Mouse (Mus musculus) gastrocnemius, postnatal 10 days (tissue): Measurements from ENCODE around the gene Ssc5d. TPM values are rescaled to one million over a fixed set of nuclear protein-coding genes. Genes with fewer than 3 reads are reported as not detected.
A peak's percentile ranks its signal among the peaks of the same experiment; 100 is the strongest.

Experiments
- DNase-seq: peaks from one replicate; pipeline ENCODE4 v3.0.0; 2021; ENCODE audit warnings: mixed read lengths
- total RNA-seq, 2 experiments: library from RNA; stranded (reverse); gene quantifications; 2 replicates each; pipeline ENCODE4 v1.2.3; 2021

Ssc5d gene
- total RNA-seq, 2 experiments from 2014 or later = 43.3 to 55.0 TPM

DNA sequence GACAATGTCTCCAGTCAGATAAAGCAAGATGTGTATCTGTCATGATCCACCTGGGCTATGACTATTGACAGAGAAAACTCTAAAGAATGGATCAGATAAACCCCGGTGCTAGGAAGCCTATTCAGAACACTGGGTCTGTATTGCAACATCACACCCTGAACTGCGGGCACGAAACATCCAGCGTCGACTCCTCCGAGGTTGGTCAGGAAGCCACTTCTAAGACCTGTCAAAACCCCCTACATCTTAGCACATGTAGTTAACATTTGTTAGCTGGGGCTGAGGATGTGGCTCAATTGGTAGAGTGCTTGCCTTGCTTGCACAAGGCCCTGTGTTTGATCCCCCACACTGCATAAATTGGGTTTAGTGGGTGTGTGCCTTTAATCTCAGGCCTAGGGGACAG, 22.8 kb downstream of the Ssc5d start:
- DNase-seq = no peak

DNA sequence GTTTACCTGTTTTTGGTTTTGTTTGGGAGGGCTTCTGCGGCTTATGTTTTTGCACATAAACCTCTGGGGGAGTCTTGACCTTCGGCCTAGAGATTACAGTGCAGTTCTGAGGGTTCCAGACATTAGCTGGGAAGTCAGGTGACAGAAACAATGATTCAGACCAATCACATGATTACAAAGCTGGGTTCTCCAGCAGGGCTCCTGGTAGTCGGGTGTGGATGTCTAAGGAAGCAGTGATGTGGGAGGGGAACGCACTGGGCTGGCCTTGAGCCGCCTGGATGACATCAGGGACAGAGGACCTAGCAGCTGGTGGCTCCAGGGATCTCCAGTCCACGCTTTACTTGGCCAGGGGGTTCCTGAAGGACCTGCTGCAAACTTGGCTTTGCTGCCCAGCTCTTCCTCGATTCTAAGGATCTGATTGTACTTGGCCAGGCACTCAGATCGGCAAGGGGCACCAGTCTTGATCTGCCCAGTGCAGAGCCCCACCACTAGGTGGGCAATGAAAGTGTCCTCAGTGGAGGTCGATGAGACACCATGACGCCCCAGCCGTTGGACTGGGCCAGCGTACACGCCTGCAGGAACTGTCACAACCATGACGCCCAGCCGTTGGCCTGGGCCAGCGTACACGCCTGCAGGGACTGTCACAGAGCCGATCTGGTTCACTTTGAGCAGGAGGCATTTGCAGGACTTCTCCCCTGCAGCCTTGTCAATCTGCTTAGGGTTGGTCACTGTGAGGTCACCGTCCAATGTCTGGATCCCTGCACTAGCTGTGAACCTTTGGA, 25.2 kb downstream of the Ssc5d start:
- no peak for DNase-seq

DNA sequence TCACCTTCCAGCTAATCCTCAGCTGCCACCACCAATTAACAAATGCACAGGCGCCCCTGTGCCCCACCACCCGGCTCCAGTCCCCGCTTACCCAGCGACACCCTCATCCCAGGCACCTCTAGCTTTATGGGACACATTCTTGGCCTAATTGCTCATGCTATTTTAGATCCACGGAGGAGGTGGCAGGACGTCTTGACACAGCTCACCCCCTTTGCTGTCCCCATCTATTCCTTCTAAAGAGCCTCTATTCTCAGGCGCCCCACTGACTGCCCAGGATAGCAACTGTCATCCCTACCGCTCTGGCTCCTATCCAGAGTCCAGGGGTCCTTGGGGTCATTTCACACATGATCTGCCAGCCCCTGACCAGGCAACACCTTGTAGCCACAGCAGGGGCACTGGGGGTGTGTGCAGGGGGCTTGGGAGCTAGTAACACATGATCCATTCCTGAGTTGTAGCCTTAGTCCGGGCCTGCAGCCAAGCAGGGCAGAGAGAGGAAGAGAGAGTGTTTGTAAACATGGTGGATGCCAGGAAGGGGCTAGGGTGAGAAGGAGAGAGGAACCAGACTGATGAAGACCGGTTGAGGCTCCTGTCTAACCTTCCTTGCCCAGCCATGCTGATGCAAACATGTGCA, 28.3 kb downstream of the Ssc5d start:
- DNase-seq = no peak

DNA sequence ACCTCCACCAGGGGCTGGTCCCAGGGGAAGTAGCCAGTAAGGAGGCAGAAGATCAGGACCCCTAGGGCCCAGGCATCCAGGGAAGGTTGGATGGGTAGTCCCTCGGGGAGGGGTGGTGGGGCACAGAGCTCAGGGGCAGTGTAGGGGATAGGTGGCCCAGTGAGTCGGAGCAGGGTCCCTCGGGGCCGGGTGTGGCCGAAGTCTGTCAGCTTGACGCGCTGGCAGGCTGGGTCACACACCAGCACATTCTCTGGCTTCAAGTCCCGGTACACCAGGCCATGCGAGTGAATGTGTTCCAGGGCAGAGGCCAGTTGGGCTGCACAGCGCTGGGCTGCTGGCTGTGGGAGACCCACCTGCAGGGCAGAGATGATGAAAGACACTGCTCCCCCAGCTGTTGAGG, 31.8 kb downstream of the Ssc5d start:
- no peak for DNase-seq

DNA sequence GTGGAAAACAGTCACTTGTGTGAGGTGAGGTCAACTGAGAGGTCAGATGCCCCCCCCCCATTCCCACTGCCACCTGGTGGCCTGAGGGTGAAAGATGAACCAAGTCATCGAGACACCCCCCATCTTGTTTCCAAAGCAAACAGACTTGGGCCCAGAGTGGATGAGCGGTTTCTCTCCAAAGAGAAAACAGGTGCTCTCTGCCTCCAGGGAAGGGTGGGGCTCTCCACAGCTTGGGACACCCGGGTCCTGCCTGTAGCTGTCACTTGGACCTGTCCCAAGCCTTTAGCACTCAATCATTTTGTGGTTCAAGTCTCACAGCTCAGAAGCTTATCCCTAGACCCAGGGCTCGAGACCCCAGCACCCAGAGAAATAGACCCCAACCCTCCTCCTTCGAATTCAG, 37.9 kb downstream of the Ssc5d start:
- DNase-seq = no peak

DNA sequence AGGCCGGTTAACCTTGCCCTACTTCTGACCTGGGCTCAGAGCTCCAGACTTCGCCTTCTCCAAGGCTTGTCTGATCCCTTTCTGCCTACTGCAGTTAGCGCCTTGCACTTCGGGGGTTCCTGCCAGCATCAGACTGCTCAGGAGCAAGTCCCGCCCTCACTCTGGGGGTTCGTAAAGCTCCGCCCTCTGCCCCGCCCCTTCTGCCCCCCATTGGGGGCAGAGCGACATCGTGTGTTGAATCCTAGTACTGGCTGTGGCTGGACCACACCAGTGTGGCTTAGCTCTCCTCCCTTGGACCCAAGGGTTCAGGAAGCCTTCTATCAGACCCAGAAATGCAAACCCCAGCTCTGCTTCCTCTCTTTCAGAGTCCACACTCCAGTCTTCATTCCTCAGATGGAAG, 38.7 kb downstream of the Ssc5d start, which contains the start of gene Sbk2:
Sbk2 (minus strand) TSS at position 135 of the 400 bp plus-strand sequence.
- peak; percentile 89 for DNase-seq

DNA sequence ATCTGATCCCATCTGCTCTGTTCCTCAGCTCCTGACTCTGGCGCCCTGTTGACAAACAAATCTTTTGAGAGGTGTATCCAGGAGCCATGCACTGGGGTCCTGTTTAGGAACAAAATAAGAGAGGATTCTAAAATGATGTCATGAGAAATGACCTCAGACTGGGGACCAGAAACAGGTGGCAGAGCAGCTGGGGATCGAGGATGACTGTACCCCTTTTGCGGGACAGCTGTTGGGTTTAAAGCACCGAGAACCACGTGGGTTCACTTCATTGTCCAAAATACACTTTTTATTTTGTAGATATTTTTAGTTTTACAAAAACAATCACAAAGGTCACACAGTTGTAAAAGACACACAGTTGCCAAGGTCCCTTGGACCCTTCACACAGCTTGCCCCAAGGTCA, 39.4 kb downstream of the Ssc5d start:
- DNase-seq = no peak

DNA sequence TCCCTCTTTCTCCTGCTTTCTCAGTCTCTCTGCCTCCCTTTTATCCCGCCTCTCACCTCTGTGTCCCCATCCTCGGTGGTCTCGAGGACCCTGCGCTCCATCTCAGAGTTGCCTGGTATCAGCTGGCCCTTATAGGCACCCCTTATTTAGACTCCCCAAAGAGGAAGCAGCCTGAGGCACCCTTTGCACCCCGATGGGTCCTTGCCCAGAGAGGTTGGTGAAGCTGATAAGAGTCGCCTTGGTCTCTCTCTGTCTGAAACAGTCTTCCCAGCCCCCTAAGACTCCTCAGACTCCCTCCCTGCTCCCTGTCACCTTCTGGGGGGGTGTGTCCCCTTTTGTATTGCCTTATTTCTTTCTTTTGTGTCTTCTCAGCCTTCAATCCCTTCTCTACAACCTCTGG, 45.5 kb downstream of the Ssc5d start, which contains the start of gene Sbk3:
Sbk3 (minus strand) TSS at position 101 of the 400 bp plus-strand sequence.
- DNase-seq = no peak

DNA sequence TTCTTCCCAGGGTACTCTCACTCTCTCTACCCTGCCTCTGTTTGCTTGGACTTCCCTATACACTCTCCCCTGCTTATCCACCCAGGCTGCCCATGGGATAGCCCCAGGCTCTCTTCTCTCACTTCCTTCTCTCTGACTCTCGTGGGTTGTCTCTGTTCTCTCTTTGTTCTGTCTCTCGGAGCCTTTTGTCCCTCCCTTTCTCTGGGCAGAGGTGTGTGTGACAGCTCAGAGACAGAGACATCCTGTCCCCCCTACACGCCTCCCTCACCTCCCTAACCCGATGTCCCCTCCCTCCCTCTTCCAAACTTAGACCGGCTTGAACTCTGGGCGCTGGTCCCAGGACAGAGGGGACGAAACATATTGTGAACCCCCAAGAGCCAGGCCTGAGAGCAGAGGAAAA, 46.1 kb downstream of the Ssc5d start:
- DNase-seq = no peak

DNA sequence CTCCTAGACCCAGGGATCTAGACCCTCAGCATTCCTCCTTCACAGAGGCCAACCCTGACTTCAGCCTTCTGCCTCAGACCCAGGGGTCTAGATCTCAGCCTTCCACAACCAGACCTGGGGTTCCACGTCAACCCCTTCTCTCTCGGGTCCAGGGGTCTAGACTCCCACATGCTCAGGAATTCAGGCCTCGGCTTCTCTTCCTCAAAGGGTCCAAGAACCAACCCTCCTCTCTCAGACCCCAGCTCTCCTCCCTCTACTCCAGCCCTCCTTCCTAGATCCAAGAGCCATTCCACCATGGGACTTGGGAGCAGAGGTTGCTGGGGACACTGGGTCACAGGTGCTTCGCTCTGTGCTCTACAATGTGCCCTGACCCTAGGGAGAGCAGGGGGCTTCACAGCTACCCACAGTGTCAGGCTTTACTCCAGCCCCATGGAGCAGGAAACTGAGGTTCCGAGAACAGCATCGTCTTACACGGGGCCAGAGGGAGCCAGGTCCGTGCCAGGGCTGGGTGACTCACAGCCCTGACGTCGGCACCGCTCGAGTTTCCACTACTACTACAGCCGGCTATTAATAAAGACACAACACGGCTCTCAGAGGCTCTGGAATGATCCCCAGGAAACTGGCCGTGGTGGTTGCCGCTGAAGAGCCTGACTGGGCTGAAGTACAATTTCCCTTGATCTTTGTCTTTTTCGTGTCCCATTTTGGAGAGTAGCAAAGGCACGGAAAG, 46.9 kb downstream of the Ssc5d start:
- peak; percentile 70 for DNase-seq

DNA sequence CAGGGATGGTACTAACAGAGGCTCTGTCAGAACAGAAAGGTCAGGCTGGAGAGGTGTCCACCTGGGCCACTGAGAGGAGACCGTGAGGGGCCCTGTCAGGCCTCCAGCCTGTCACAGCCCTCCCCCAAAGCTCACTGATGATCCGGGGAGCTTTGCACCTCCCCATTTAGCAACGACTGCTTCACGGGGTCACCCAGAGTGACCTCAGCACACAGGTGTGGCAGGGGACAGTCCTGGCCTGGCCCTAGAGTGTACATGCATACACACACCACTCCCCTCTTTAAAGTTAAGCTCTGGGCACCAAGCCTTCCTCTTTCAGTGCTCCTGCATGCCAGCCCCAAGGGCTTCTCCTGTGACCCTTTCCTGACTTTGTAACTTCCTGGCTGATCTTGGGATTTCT, 49.9 kb downstream of the Ssc5d start:
- DNase-seq = no peak

DNA sequence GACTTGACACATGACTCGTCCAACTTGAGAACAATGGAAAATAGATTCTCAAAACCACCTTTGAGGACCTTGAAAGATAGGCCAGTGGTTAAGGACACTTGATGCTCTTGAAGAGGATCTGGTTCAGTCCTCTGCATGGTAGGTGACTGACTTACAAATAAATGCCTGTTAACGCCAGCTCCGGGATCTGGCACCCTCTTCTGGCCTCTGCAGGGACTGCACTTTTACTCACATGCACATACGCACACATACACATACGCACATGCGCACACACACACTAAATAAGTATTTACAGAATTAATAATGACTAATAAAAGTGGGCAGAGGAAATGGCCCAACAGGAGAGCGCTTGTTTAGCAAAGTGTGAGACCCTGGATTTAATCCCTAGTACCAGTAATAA, 51.2 kb downstream of the Ssc5d start:
- no peak for DNase-seq

DNA sequence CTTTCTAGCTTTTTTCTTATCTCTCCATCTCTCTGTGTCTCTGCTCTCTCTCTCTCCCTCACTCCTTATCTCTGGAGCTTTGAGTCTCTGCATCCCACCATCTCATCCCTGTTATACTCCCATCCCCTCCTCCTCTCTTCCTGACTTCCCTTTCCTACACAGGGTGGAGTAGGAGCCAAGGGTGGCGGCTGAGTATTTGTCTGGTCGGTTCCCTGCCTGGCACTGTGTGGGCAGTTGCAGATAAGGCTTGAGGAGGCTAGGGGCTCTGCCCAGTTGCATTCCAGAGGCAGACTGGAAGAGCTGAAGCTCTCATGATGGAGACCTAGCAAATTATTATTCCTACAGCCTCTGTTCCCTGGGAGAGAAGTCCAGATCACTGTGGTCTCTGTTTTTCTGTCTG, 62.7 kb downstream of the Ssc5d start:
- DNase-seq = no peak

DNA sequence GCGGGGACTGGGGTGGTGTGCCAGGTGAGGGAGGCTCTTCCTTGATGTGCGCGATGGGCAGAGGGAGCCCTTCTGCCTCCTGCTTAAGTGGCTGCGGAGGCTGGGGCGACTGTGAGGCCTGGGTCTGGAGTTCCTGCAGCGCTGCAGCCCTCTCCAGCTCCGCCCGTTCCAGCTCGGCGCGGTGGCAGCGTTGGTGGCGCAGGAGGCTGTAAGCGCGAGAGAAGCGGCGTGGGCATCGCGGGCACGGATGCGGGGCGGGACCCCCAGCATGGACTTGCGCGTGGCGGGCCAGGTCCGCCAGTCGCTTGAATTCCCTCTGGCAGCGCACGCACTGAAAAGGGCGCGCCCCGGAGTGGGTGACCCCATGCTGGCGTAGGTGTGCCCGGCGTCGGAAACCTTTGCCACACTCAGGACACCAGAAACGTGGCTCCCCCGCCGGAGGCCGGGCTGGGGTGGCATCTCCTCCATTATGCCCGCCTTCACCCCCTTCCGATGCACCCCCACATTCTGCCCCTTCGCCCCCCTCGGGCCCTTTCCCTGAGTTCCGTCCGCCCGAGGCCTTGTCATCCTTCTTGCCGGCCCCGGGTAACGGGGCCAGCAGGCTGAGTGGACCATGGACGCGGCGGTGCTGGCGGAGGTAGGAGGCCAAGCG, 67.9 kb downstream of the Ssc5d start:
- DNase-seq = no peak

DNA sequence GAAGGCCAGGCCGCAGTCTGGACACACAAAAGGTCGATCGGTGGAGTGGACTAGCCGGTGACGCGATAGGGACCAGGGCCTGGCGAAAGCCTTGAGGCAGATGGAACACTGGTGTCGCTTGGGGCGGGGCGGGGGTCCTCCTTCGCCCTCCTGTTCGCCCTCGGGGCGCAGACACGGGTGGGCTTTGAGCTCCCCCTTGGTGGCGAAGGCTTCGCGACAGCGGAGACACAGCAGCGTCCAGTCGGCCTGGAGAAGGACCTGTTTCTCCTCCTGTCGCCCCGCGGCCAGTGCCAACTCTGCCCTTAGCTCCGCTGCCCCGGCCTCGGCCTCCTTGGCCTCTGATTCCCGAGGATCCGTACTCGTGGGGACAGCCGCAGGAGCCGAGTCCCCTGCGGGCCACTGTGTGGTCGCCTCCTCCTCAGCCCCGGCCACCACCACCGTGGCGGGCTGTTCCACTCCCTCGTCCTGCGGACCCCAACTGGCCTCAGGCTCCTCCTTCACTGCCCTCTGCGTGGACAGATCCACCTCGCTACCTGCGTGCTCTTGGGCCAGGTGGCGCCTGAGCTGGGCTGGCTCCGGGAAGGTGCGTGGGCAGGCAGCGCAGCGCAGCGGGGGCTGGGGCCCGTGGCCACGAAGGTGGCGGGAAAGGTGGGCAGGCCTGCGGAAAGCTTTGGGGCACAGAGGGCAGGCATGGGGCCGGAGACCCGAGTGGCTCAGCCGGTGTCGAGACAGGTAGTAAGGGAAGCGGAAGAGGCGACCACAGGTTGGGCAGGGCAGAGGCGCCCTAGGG, 68.6 kb downstream of the Ssc5d start:
- no peak for DNase-seq

Other genes with a start within 250 kb of the Ssc5d start
- 10 to 100 TPM; 22.1 to 23.3 TPM for gene Hspbp1, start 240.7 kb upstream of the Ssc5d start, total RNA-seq
- 1 to 10 TPM; 3.3 to 4.6 TPM for gene Brsk1, start 235.2 kb upstream of the Ssc5d start, total RNA-seq
- gene Tmem150b, start 200.5 kb upstream of the Ssc5d start, total RNA-seq = under 1 TPM in 1 of 2 experiments, not detected in 1; 0.27 TPM
- 10 to 100 TPM; 20.6 to 34.1 TPM for gene Kmt5c, start 185.7 kb upstream of the Ssc5d start, total RNA-seq
- gene Cox6b2, start 172.7 kb upstream of the Ssc5d start, total RNA-seq = 1 to 10 TPM; 4.3 to 5.4 TPM
- gene Fam71e2, start 154.5 kb upstream of the Ssc5d start, total RNA-seq = not detected
- gene Il11, start 142.9 kb upstream of the Ssc5d start, total RNA-seq = under 1 TPM; 0.20 to 0.31 TPM
- gene Tmem190, start 142.8 kb upstream of the Ssc5d start, total RNA-seq = not detected
- 1 to 10 TPM; 3.5 to 6.3 TPM for gene Tmem238, start 136.1 kb upstream of the Ssc5d start, total RNA-seq
- gene Rpl28, start 132.9 kb upstream of the Ssc5d start, total RNA-seq = 100 to 1,000 TPM; 796 to 873 TPM
- gene Ube2s, start 113.2 kb upstream of the Ssc5d start, total RNA-seq = 100 to 1,000 TPM in 1 of 2 experiments, 10 to 100 TPM in 1; 91.1 to 107 TPM
- gene Shisa7, start 81.1 kb upstream of the Ssc5d start, total RNA-seq = under 1 TPM; 0.12 to 0.18 TPM
- gene Isoc2b, start 55.5 kb upstream of the Ssc5d start, total RNA-seq = 1 to 10 TPM; 1.9 to 4.3 TPM
- 10 to 100 TPM; 13.3 to 14.3 TPM for gene Isoc2a, start 48.6 kb upstream of the Ssc5d start, total RNA-seq
- under 1 TPM in 1 of 2 experiments, not detected in 1; 0.19 TPM for gene Gm36210, start 19.3 kb upstream of the Ssc5d start, total RNA-seq
- 10 to 100 TPM in 1 of 2 experiments, 1 to 10 TPM in 1; 9.9 to 10.5 TPM for gene Zfp628, start 10.6 kb upstream of the Ssc5d start, total RNA-seq
- gene Nat14, start 3.8 kb upstream of the Ssc5d start, total RNA-seq = 1 to 10 TPM; 1.9 to 4.4 TPM
- gene Sbk2, start 38.6 kb downstream of the Ssc5d start, total RNA-seq = 10 to 100 TPM; 31.0 to 46.5 TPM
- gene Sbk3, start 45.4 kb downstream of the Ssc5d start, total RNA-seq = under 1 TPM in 1 of 2 experiments, not detected in 1; 0.28 TPM
- gene Zfp579, start 70.4 kb downstream of the Ssc5d start, total RNA-seq = 10 to 100 TPM; 15.2 to 18.2 TPM
- gene Zfp524, start 88.6 kb downstream of the Ssc5d start, total RNA-seq = 1 to 10 TPM; 6.9 to 8.0 TPM
- 10 to 100 TPM; 16.4 to 20.0 TPM for gene Fiz1, start 88.9 kb downstream of the Ssc5d start, total RNA-seq
- gene Gm44973, start 89.7 kb downstream of the Ssc5d start, total RNA-seq = not detected
- gene Zfp865, start 94.6 kb downstream of the Ssc5d start, total RNA-seq = 10 to 100 TPM; 16.8 to 21.0 TPM
- gene Ccdc106, start 94.8 kb downstream of the Ssc5d start, total RNA-seq = 1 to 10 TPM in 1 of 2 experiments, under 1 TPM in 1; 0.35 to 1.4 TPM
- under 1 TPM in 1 of 2 experiments, not detected in 1; 0.49 TPM for gene 4632433K11Rik, start 108.3 kb downstream of the Ssc5d start, total RNA-seq
- 1 to 10 TPM; 4.9 to 6.0 TPM for gene Zfp784, start 112.7 kb downstream of the Ssc5d start, total RNA-seq
- gene Zfp580, start 125.8 kb downstream of the Ssc5d start, total RNA-seq = 1 to 10 TPM; 7.3 to 10.0 TPM
- 10 to 100 TPM; 70.2 to 94.0 TPM for gene U2af2, start 136.4 kb downstream of the Ssc5d start, total RNA-seq
- gene Epn1, start 154.4 kb downstream of the Ssc5d start, total RNA-seq = 100 to 1,000 TPM in 1 of 2 experiments, 10 to 100 TPM in 1; 96.7 to 110 TPM
- not detected for gene Rfpl4, start 191.2 kb downstream of the Ssc5d start, total RNA-seq
- gene Rasl2-9, start 200.2 kb downstream of the Ssc5d start, total RNA-seq = 1 to 10 TPM; 2.4 to 2.6 TPM
- gene Vmn1r55, start 223.9 kb downstream of the Ssc5d start, total RNA-seq = not detected